ENCODE assay signal across 12 mouse cellular contexts in the genomic region with DNA sequence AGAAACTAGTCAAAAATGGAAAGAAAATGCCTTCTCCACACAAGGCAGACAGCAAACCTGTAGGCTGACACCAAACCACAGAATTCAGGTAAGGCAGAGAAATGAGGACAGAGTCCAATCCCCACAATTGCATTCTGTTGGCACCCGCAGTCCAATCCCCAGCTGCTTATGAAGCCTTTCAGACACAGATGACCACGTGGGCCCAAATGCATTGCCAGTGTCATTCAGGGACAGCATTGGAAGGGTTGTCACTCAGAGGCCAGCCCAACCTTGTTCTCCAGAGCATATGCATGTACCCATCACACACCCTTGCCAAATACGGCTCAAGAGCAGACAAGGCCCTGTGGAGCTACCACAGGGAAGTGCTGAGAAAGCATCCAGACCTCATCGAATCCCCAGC.
DNase-seq lines count a peak whose midpoint lies in the region; ATAC-seq and TF ChIP-seq lines count a peak whose summit lies in the region.
"Had no signal": no experiment of that assay in that cellular context is flagged by ENCODE, and none has a peak within 500 bp of the region (broad histone marks: within the 10 kb centered on the region; RNA-seq: fewer than 3 reads in every experiment).

No protein-coding gene starts in this region.

- TF ChIP-seq POLR2A in olfactory bulb, adult 2 months (IDR thresholded peaks at IDR 0.05; ENCODE audit: insufficient read depth, low read depth, low read length): no peak

- peaks cover 19% of the 10 kb centered on the region; the same call in 1 of the 2 replicates for H3K4me1 ChIP-seq in hindbrain, embryonic 13.5 days (replicated peaks)
- H3K4me1 ChIP-seq in hindbrain, embryonic 10.5 days (replicated peaks): peaks cover 7% of the 10 kb centered on the region; the same call in 1 of the 2 replicates
- H3K4me1 ChIP-seq in neural tube, embryonic 13.5 days (replicated peaks): peaks cover 32% of the 10 kb centered on the region
- H3K4me1 ChIP-seq in olfactory bulb, adult 2 months (ENCODE audit: control insufficient read depth, insufficient read depth, low read length): peaks cover 35% of the 10 kb centered on the region

- WGBS in hindbrain, embryonic 13.5 days: 78% methylated on average over 4 of the region's 4 CpGs
- 84% methylated on average over 4 of the region's 4 CpGs for WGBS in hindbrain, embryonic 10.5 days
- WGBS in neural tube, embryonic 13.5 days: 82% methylated on average over 4 of the region's 4 CpGs
- WGBS in olfactory bulb, adult 2 months: 68% methylated on average over 4 of the region's 4 CpGs

- no peaks in the 10 kb centered on the region for H3K9me3 ChIP-seq in hindbrain, embryonic 13.5 days
- H3K9me3 ChIP-seq in hindbrain, embryonic 10.5 days: no peaks in the 10 kb centered on the region
- H3K9me3 ChIP-seq in neural tube, embryonic 13.5 days: no peaks in the 10 kb centered on the region

- H3K27ac ChIP-seq in hindbrain, embryonic 13.5 days: peak overlapping the region; percentile 62; the same call in 1 of the 2 replicates
- H3K27ac ChIP-seq in hindbrain, embryonic 10.5 days: no peak overlapping the region; the same call in 1 of the 2 replicates
- 0 out of 2 replicates have a peak overlapping the region, but pooled peaks have one; percentile 34 for H3K27ac ChIP-seq in neural tube, embryonic 13.5 days (replicated peaks)
- H3K27ac ChIP-seq in olfactory bulb, adult 2 months (ENCODE audit: insufficient read depth, low read depth, low read length): 0 out of 2 replicates have a peak overlapping the region, but pooled peaks have one; percentile 1
- H3K27ac ChIP-seq: kidney, postnatal 0 days had no signal

- no peak overlapping the region for H3K9ac ChIP-seq in hindbrain, embryonic 13.5 days
- no peak overlapping the region for H3K9ac ChIP-seq in neural tube, embryonic 13.5 days

- ATAC-seq in hindbrain, embryonic 13.5 days (ENCODE audit: low FRiP score): no peak
- ATAC-seq in neural tube, embryonic 13.5 days (ENCODE audit: low read depth): no peak
- ATAC-seq in inflammation-experienced regulatory T-cells, adult 6 months: no peak

- H3K4me2 ChIP-seq in hindbrain, embryonic 13.5 days: no peak overlapping the region
- no peak overlapping the region for H3K4me2 ChIP-seq in neural tube, embryonic 13.5 days
- H3K4me2 ChIP-seq: liver, embryonic 11.5 days had no signal

- peak; percentile 38 for DNase-seq in cerebellum, adult 11-12 months
- DNase-seq in cerebellum, adult 11 months: no peak
- no peak for DNase-seq in hindbrain, embryonic 10.5 days (ENCODE audit: low spot score)
- no peak for DNase-seq in neural tube, embryonic 10.5 days (ENCODE audit: extremely low spot score, low spot score)
- DNase-seq: spleen, adult 18-20 months had no signal

- no peaks in the 10 kb centered on the region for H3K36me3 ChIP-seq in hindbrain, embryonic 13.5 days
- no peaks in the 10 kb centered on the region for H3K36me3 ChIP-seq in hindbrain, embryonic 10.5 days
- H3K36me3 ChIP-seq in neural tube, embryonic 13.5 days: no peaks in the 10 kb centered on the region

- H3K4me3 ChIP-seq in hindbrain, embryonic 13.5 days: no peak overlapping the region
- no peak overlapping the region for H3K4me3 ChIP-seq in hindbrain, embryonic 10.5 days
- H3K4me3 ChIP-seq in neural tube, embryonic 13.5 days: no peak overlapping the region
- H3K4me3 ChIP-seq in olfactory bulb, adult 2 months (ENCODE audit: insufficient read depth, low read depth, low read length): no peak overlapping the region
- H3K4me3 ChIP-seq: erythroblast, embryonic 14.5 days had no signal

- TF ChIP-seq CTCF in olfactory bulb, adult 2 months (IDR thresholded peaks at IDR 0.05; ENCODE audit: insufficient read depth, low read depth, low read length): no peak

- H3K27me3 ChIP-seq in hindbrain, embryonic 13.5 days: no peaks in the 10 kb centered on the region
- no peaks in the 10 kb centered on the region for H3K27me3 ChIP-seq in hindbrain, embryonic 10.5 days (ENCODE audit: insufficient read depth, poor library complexity, severe bottlenecking)
- peaks cover 3% of the 10 kb centered on the region for H3K27me3 ChIP-seq in neural tube, embryonic 13.5 days
